In genomic region chr11:118609236-118610000, GRCm38 (mm10) we compare ENCODE assay signal across 15 mouse cellular contexts.
A peak's percentile ranks its signal among the peaks of the same experiment; 100 is the strongest.
DNase-seq lines count a peak whose midpoint lies in the region; ATAC-seq and TF ChIP-seq lines count a peak whose summit lies in the region.
"Had no signal": no experiment of that assay in that cellular context is flagged by ENCODE, and none has a peak within 500 bp of the region (broad histone marks: within the 10 kb centered on the region; RNA-seq: fewer than 3 reads in every experiment).

No protein-coding gene starts in this region.

- no peak for ATAC-seq in hindbrain, postnatal 0 days
- no peak for ATAC-seq in frontal cortex, adult (ENCODE audit: low TSS enrichment)

- peaks cover 47% of the 10 kb centered on the region for H3K4me1 ChIP-seq in E14TG2a.4 (replicated peaks; ENCODE audit: low read depth, low read length)
- H3K4me1 ChIP-seq in forebrain, embryonic 10.5 days, result peaks cover 15% of the 10 kb centered on the region
- peaks cover 12% of the 10 kb centered on the region for H3K4me1 ChIP-seq in hindbrain, postnatal 0 days (ENCODE audit: insufficient read depth, low read length)

- no peak overlapping the region for H3K27ac ChIP-seq in forebrain, embryonic 10.5 days
- H3K27ac ChIP-seq in hindbrain, postnatal 0 days, result no peak overlapping the region
- H3K27ac ChIP-seq: layer of hippocampus, adult 2 months had no signal

- peak; percentile 35 for DNase-seq in CD4-positive helper T cell, adult 2 months (ENCODE audit: low read depth, low spot score)
- DNase-seq in forebrain, embryonic 10.5 days (ENCODE audit: extremely low spot score, low spot score), result no peak
- no peak for DNase-seq in hindbrain, postnatal 0 days (ENCODE audit: low spot score)
- DNase-seq in kidney, postnatal 14 days, result no peak
- DNase-seq in frontal cortex, postnatal 36 days (ENCODE audit: low spot score in 2 of 2), result no peak
- DNase-seq: cerebellum, adult 9-10 months; embryo, embryonic 11 days; heart, adult 11 months; heart, postnatal 14 days; kidney, adult 8-10 months; lung, postnatal 14 days; right cerebral cortex, postnatal 25 days had no signal

- H3K4me2 ChIP-seq in hindbrain, postnatal 0 days (ENCODE audit: low read depth, low read length), result peak overlapping the region; percentile 35

- H3K9ac ChIP-seq in hindbrain, postnatal 0 days (replicated peaks; ENCODE audit: low read length), result no peak overlapping the region

- WGBS in forebrain, embryonic 10.5 days, result 12% methylated on average over 17 of the region's 17 CpGs
- 18% methylated on average over 17 of the region's 17 CpGs for WGBS in hindbrain, postnatal 0 days

- H3K27me3 ChIP-seq in E14TG2a.4 (ENCODE audit: insufficient read depth, low read length), result peaks cover 20% of the 10 kb centered on the region
- peaks cover 31% of the 10 kb centered on the region for H3K27me3 ChIP-seq in forebrain, embryonic 10.5 days (ENCODE audit: poor library complexity, severe bottlenecking)
- no peaks in the 10 kb centered on the region for H3K27me3 ChIP-seq in hindbrain, postnatal 0 days (ENCODE audit: insufficient read depth, low read length)

- no peaks in the 10 kb centered on the region for H3K36me3 ChIP-seq in E14TG2a.4 (ENCODE audit: insufficient read depth, low read length)
- H3K36me3 ChIP-seq in forebrain, embryonic 10.5 days (replicated peaks), result no peaks in the 10 kb centered on the region
- H3K36me3 ChIP-seq in hindbrain, postnatal 0 days (ENCODE audit: insufficient read depth, low read length), result no peaks in the 10 kb centered on the region

- TF ChIP-seq CTCF in E14TG2a.4 (conservative IDR thresholded peaks at IDR 0.05; ENCODE audit: low read length), result no peak
- no peak for TF ChIP-seq CTCF in hindbrain, postnatal 0 days (IDR thresholded peaks at IDR 0.05; ENCODE audit: low read depth)

- H3K4me3 ChIP-seq in E14TG2a.4 (replicated peaks; ENCODE audit: low read length), result peak overlapping the region; percentile 67
- peak overlapping the region; percentile 32; the same call in 1 of the 2 replicates for H3K4me3 ChIP-seq in forebrain, embryonic 10.5 days
- no peak overlapping the region for H3K4me3 ChIP-seq in hindbrain, postnatal 0 days (ENCODE audit: low read length)
- H3K4me3 ChIP-seq: layer of hippocampus, adult 2 months had no signal

- H3K9me3 ChIP-seq in E14TG2a.4 (ENCODE audit: low read length), result no peaks in the 10 kb centered on the region
- no peaks in the 10 kb centered on the region for H3K9me3 ChIP-seq in forebrain, embryonic 10.5 days
- no peaks in the 10 kb centered on the region for H3K9me3 ChIP-seq in hindbrain, postnatal 0 days (ENCODE audit: low read length)
